8 mouse cellular contexts compared by ENCODE assay signal in the genomic region with DNA sequence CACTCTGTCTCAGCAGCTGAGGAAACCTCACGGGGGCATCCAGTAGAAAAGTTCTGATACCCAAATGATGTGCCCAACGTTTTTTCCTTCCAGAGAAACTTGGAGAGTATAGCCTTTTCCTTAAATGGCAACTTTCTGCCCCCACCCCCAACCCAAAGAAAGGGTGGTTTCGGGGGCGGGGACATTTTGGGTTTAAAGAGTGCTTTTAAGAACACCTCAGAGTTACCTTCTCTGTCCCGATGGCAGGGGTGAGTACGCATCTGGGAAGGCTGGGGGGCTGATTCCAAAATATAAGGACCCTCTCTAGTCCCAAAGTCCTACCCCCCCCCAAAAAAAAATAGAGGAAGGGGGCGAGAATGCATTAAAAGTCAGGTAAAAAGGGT. TPM values are rescaled to one million over a fixed set of nuclear protein-coding genes. Genes with fewer than 3 reads are reported as not detected.
DNase-seq lines count a peak whose midpoint lies in the region; ATAC-seq lines count a peak whose summit lies in the region.

No protein-coding gene starts in this region.

- no peak for DNase-seq in neural tube, embryonic 11.5 days (ENCODE audit: low spot score)
- no peak for DNase-seq in neural tube, embryonic 10.5 days (ENCODE audit: extremely low spot score, low spot score)
- DNase-seq in forebrain, embryonic 14.5 days (ENCODE audit: low spot score): no peak
- peak; percentile 79 for DNase-seq in thymus, postnatal 14 days
- DNase-seq in right cerebral cortex, postnatal 14 days: no peak
- DNase-seq in urinary bladder, postnatal 36 days (ENCODE audit: low spot score in 2 of 2): no peak
- DNase-seq in gastrocnemius, postnatal 10 days: no peak

- no peaks in the 10 kb centered on the region for H3K36me3 ChIP-seq in neural tube, embryonic 11.5 days (ENCODE audit: control insufficient read depth, insufficient read depth, low read length)
- no peaks in the 10 kb centered on the region for H3K36me3 ChIP-seq in forebrain, embryonic 14.5 days (ENCODE audit: control insufficient read depth, insufficient read depth, low read length)
- H3K36me3 ChIP-seq in liver, embryonic 15.5 days (replicated peaks): no peaks in the 10 kb centered on the region

- H3K9ac ChIP-seq in neural tube, embryonic 11.5 days (ENCODE audit: low read length): no peak overlapping the region
- H3K9ac ChIP-seq in forebrain, embryonic 14.5 days (ENCODE audit: low read length): peak overlapping the region; percentile 75
- H3K9ac ChIP-seq in liver, embryonic 15.5 days: no peak overlapping the region

- ATAC-seq in neural tube, embryonic 11.5 days (ENCODE audit: insufficient read depth, low FRiP score, low TSS enrichment): no peak
- ATAC-seq in forebrain, embryonic 14.5 days: no peak
- ATAC-seq in liver, embryonic 15.5 days (ENCODE audit: insufficient read depth): no peak

- WGBS in neural tube, embryonic 11.5 days: 0% methylated on average over 7 of the region's 7 CpGs
- WGBS in forebrain, embryonic 14.5 days: under 1% methylated on average over 7 of the region's 7 CpGs
- under 1% methylated on average over 7 of the region's 7 CpGs for WGBS in liver, embryonic 15.5 days (ENCODE audit: insufficient replicate concordance)

- no peak overlapping the region for H3K27ac ChIP-seq in neural tube, embryonic 11.5 days (ENCODE audit: low read depth, low read length)
- H3K27ac ChIP-seq in forebrain, embryonic 14.5 days (ENCODE audit: low read depth, low read length): no peak overlapping the region; the same call in 1 of the 2 replicates
- no peak overlapping the region for H3K27ac ChIP-seq in liver, embryonic 15.5 days (replicated peaks)

- H3K4me3 ChIP-seq in neural tube, embryonic 11.5 days (ENCODE audit: low read depth, low read length): peak overlapping the region; percentile 56
- peak overlapping the region; percentile 44 for H3K4me3 ChIP-seq in forebrain, embryonic 14.5 days (ENCODE audit: low read depth, low read length)
- peak overlapping the region; percentile 40; the same call in 1 of the 2 replicates for H3K4me3 ChIP-seq in liver, embryonic 15.5 days (replicated peaks)

- H3K4me2 ChIP-seq in neural tube, embryonic 11.5 days (ENCODE audit: low read depth): peak overlapping the region; percentile 95
- peak overlapping the region; percentile 75 for H3K4me2 ChIP-seq in forebrain, embryonic 14.5 days (ENCODE audit: low read length)
- H3K4me2 ChIP-seq in liver, embryonic 15.5 days: peak overlapping the region; percentile 58

- H3K4me1 ChIP-seq in neural tube, embryonic 11.5 days (ENCODE audit: control insufficient read depth, insufficient read depth, low read length): peaks cover 14% of the 10 kb centered on the region
- H3K4me1 ChIP-seq in forebrain, embryonic 14.5 days (ENCODE audit: control insufficient read depth, insufficient read depth, low read length): peaks cover 9% of the 10 kb centered on the region; the same call in 1 of the 2 replicates
- H3K4me1 ChIP-seq in liver, embryonic 15.5 days (replicated peaks): peaks cover 10% of the 10 kb centered on the region; the same call in 1 of the 2 replicates

- no peaks in the 10 kb centered on the region for H3K9me3 ChIP-seq in neural tube, embryonic 11.5 days (ENCODE audit: control insufficient read depth, low read length)
- H3K9me3 ChIP-seq in forebrain, embryonic 14.5 days (replicated peaks; ENCODE audit: control insufficient read depth, low read length): no peaks in the 10 kb centered on the region
- no peaks in the 10 kb centered on the region for H3K9me3 ChIP-seq in liver, embryonic 15.5 days (replicated peaks)

- peaks cover 23% of the 10 kb centered on the region for H3K27me3 ChIP-seq in neural tube, embryonic 11.5 days (ENCODE audit: control insufficient read depth, insufficient read depth, low read length)
- H3K27me3 ChIP-seq in forebrain, embryonic 14.5 days (replicated peaks; ENCODE audit: control insufficient read depth, insufficient read depth, low read length): peaks cover 10% of the 10 kb centered on the region
- peaks cover 79% of the 10 kb centered on the region for H3K27me3 ChIP-seq in liver, embryonic 15.5 days

RNA-seq across cellular contexts. Expression of gene Lef1, which starts 2.3 kb away (rescaled TPM):
- 24.7 and 25.5 TPM in 2 replicates for polyA plus RNA-seq in neural tube, embryonic 11.5 days (2014; fragmentation: Nextera tagmentation; extraction: Ambion mirVana)
- 15.6 and 16.5 TPM in 2 replicates for polyA plus RNA-seq in forebrain, embryonic 14.5 days (2014; fragmentation: Nextera tagmentation; extraction: Ambion mirVana)
- 0.86 and 1.1 TPM in 2 replicates for polyA plus RNA-seq in liver, embryonic 15.5 days (2015; fragmentation: Nextera tagmentation; extraction: Ambion mirVana)
- 1 to 10 TPM in 1 of 2 experiments, under 1 TPM in 1; 0.28 to 1.1 TPM for total RNA-seq in gastrocnemius, postnatal 10 days (2021)
